Mouse (Mus musculus): ENCODE results near the gene Car14. TPM values are rescaled to one million over a fixed set of nuclear protein-coding genes. Genes with fewer than 3 reads are reported as not detected.
"Not testable (repeated sequence)": the region's sequence is repeated elsewhere in the genome, so short reads cannot be mapped to it uniquely, and the experiment has no call there.

Car14 gene
- polyA plus RNA-seq (2015; fragmentation: Nextera tagmentation; extraction: Ambion mirVana): 1.8 and 2.2 TPM in 2 replicates

DNA sequence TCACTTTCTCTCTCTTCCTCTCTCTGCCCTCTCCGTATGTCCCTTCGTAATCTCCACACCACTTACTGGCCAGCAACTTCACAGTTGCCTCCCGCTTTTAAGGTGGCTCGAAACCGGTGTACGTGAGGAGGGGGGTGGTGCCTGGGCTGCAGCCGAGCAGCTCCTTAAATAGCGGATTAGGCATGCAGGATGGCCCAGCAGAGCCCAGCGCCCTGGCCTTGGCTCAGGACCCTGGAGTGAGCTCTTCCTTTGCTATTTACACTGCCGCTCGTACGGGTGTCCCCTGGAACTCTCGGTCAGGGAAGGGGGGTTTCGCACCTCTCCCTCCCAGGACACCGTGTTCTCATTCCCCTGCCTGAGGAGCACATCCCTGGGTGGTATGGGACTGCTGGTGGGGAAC lies at the start of gene Car14:
TSS of gene Car14 (minus strand) at position 124 of the 400 bp plus-strand sequence.
- no peak for DNase-seq (ENCODE audit: low spot score)

DNA sequence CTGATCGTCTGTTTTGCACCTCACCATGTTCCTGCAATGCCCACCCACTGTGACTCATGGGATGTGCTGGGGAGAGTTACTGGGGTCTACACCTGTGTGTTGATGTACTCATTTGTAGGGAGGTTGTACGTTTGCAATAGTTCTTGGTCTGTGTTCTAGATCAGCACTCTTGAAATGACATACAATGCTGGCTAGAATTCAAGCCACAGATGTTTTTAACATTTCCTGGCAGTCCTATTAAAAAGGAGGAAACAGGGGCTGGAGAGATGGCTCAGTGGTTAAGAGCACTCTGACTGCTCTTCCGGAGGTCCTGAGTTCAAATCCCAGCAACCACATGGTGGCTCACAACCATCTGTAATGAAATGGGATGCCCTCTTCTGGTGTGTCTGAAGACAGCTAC lies 49.0 kb upstream of the Car14 start:
- no peak for DNase-seq (ENCODE audit: low spot score)

DNA sequence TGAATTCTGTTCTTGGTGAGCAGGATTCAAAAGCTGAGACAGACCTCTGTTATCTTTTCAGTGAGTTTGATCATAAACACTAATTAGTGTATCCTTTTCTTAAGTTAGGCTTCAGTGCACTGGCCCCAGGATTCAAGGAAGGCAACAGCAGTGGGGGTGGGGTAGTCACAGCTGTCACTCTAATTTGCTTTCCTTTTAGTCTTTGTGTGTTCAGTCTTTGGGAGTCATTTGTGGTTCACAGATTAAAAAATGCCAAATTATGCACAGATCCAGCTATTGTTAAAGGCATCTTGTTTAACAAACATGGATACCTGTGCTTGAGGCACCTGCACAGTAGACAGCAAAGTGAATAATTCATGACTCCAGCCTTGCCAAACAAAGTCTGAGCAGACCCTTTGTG lies 48.5 kb upstream of the Car14 start:
- no peak for DNase-seq (ENCODE audit: low spot score)

- not testable (repeated sequence) for DNase-seq (ENCODE audit: low spot score)
Observed at GRCm38 (mm10) chr3:95951566-95951965, 47.1 kb upstream of the Car14 start.

DNA sequence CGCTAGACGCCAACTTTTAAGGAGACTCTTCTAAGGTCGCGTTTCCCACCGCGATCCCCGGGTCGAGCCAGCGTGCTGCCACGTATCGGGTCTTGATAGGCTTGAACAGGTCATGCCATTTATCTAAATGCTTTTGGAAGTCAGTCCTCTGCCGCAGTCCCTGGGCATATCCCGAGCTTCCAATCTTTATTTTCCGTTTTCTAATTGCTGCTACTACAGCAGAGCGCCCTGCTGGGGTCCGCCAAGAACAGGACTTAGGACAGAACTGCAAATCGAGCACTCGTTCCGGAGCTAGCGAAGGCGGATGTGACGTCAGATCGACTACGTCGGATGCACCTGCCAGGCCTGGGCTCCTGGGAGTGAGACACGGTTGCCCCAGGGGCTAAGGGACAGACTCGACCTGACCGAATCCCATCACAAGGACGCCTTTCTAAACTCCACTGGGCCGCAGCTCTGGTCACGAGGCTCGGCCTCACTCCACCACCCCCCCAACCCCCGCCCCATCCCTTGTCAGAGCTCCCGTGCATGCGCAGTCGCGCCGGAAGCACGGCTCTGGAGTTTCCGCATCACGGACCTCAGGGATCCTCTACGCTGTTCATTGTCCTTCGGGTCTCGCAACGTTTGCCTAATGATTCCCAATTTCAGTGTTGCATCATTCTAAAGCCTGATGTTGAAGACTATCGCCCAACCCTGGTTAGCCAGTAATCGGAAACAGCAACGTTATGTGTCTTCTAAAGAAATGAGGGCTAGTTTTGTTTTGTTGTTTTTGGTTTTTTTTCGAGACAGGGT lies 46.5 kb upstream of the Car14 start:
- peak; percentile 93 for DNase-seq (ENCODE audit: low spot score)

- DNase-seq (ENCODE audit: low spot score): no peak
Observed at GRCm38 (mm10) chr3:95948325-95948724, 43.8 kb upstream of the Car14 start.

GRCm38 (mm10) chr3:95945731-95946240 lies 41.3 kb upstream of the Car14 start:
- no peak for DNase-seq (ENCODE audit: low spot score)

- no peak for DNase-seq (ENCODE audit: low spot score)
Observed at GRCm38 (mm10) chr3:95944742-95945141, 40.3 kb upstream of the Car14 start.

DNA sequence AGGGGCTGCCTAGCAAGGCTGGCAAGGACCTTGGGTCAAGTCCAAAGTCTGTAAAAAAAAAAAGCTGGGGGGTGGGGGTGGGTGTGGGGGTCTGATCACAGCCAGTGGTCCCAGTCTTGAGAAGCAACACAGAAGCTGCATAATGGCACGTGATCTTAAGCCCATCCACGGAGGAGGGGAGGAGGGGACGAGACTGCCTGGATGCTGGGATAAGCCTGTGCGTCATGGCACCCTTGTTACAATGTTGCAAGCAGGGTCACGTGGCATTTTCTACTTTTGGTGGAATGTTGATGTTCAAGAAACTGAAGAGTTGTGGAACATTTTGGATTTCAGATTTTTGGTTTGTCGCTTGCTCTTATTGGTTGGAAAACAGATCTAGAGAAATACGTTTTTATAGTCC lies 38.7 kb upstream of the Car14 start:
- DNase-seq (ENCODE audit: low spot score): no peak

DNA sequence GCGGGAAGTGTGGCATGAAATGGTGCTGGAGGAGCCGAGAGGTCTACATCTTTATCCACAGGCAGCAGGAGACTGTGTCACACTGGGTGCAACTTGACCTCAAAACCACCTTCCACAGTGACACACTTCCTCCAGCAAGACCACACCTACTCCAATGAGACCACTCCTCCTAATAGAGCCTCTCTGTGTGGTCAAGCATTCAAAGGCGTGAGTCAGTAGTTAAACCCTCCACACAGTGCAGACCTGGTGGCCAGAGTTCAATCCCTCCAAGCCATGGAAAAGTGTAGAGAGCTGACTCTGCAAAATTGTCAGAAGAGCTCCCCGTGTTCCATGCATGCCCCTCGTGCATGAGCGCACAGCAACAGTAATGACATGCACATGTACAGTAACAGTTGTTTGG lies 38.3 kb upstream of the Car14 start:
- DNase-seq (ENCODE audit: low spot score): no peak

DNA sequence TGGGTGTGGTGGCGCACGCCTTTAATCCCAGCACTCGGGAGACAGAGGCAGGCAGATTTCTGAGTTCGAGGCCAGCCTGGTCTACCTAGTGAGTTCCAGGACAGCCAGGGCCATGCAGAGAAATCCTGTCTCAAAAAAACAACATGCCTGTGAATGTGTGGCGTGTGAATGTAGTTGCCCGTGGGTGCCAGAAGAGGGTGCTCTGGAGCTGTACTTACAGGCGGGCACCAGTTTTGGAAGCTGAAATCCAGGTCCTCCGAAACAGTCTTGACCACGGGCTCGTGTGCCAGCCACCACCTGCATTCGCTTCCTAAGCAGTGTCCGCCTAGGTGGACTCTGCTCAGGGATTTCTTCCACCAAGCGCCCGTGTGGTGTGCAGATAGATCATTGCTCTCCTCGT lies 34.3 kb upstream of the Car14 start:
- peak; percentile 38 for DNase-seq (ENCODE audit: low spot score)

DNA sequence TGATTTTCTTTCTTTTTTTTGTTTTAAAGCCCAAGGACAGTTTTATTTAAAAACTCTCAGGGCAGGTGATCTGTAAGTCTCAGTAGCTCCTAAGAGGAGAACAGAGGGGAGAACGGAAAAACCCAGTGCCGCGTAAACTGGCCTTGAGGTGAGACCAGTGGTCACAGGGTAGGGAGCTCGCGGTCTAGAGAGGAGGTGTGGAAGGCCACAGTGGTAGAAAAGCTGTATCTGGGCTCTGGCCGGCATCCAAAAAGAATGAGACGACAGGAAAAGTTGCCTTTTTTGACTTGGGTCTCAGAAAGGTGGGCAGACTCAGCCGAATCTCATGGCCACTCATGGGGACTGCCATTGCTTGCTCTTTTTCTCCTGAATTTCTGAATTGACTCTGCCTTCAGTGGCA lies 33.7 kb upstream of the Car14 start:
- no peak for DNase-seq (ENCODE audit: low spot score)

DNA sequence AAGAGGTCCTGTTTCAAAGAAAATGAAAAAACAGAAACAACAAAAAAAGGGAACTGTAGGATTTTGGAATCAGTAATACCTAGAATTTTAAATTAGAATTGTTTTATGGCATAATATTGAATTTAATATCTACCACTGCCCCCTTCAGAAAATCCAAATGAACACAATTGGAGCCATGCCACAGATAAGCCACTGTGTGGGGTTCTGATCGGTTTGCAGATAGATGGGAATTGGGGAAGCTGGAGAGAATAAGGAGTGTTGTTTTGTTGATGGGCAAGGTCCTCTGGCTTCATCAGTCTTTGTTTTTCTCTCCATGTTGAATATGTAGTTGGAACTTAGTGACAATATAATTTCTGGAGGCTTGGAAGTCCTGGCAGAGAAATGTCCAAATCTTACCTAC lies 30.0 kb upstream of the Car14 start:
- no peak for DNase-seq (ENCODE audit: low spot score)

DNA sequence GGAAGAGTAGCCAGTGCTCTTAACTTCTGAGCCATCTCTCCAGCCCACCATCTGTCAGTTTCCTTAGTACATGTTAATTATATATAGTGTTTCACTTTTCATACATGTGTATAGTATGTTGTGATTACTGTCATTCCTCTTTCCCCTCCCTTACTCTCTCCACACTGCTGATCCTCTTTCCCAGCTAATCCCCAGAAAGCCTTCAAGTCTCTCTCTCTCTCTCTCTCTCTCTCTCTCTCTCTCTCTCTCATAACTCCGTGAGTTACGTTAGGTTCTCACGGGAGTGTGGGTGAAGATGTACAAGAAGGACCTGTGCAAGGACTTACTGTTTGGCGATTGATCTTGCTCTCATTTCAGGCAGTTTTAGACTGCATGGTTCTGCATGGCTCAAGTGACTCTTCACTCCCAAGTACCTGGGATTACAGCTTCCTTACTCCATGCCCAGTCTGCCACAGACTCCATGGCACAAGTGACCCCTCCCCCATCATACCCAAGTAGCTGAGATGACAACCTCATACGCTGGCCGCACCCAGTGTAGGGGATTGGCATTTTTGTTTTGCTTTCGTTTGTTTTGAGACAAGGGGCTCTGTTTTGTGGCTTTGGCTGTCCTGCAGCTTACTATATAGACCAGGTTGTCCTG lies 28.7 kb upstream of the Car14 start:
- no peak for DNase-seq (ENCODE audit: low spot score)

GRCm38 (mm10) chr3:95932566-95932965 lies 28.1 kb upstream of the Car14 start:
- DNase-seq (ENCODE audit: low spot score): no peak

DNA sequence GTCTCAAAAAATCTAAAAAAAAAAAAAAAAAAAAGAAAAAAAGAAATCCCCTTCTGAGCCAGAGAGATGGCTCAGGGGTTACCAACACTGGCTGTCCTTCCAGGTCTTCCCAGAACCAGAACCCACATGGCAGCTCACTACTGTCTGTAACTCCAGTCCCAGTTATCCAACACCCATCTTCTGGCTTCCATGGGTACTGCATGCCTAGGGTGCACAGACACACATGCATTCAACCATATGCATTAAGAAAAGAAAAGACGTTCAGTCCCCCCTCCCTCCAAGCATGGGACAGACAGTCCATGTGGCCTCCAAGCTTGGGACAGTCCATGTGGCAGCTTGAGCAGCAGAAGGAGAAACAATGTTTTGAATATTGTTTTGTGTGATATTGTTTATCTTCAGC lies 27.7 kb upstream of the Car14 start:
- DNase-seq (ENCODE audit: low spot score): no peak

GRCm38 (mm10) chr3:95931471-95931870 lies 27.0 kb upstream of the Car14 start:
- DNase-seq (ENCODE audit: low spot score): no peak

- DNase-seq (ENCODE audit: low spot score): no peak
Observed at GRCm38 (mm10) chr3:95930471-95930789, 25.9 kb upstream of the Car14 start.

DNA sequence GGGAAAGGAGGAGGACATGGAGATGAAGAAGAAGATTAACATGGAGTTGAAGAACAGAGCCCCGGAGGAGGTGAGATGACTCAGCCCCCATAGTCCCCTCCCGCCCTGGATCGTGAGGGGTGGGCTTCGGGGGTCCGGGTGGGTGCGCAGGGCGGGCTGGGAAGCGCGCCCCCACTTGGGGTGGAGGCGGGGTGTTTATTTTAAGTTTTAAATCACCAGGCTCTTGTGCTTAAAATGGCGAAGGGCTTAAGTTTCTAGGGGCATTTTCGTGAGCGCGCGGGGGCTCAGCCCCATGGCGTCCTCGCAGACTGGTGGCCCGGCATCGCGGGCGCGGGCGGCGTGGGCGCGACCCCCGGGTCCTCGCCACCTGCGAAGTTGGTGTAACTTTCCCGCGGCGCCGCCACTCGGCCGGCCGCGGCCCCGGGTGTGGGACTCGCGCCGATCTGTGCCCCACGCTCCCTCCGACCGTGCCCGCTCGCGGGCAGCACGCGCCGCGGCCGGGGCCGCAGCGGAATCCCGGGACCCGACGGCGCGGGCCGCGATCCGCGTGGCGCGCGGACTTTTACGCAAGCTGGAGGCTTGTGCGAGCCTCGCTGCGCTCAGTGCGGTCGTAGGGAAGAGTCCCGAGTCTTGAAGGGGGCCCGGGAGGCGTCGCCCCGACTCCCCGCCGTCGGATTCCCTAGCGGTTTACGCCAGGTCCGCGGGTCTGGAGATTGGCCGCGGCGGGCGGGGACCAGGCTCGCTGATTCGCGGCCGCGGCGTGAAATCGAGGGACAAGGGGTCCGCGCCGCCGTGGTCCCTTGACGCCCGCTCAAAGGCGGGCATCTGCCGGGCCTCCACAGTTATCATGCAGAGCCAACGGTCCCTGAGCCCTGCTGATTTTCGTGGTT lies 25.3 kb upstream of the Car14 start:
- DNase-seq (ENCODE audit: low spot score): peak; percentile 50

DNA sequence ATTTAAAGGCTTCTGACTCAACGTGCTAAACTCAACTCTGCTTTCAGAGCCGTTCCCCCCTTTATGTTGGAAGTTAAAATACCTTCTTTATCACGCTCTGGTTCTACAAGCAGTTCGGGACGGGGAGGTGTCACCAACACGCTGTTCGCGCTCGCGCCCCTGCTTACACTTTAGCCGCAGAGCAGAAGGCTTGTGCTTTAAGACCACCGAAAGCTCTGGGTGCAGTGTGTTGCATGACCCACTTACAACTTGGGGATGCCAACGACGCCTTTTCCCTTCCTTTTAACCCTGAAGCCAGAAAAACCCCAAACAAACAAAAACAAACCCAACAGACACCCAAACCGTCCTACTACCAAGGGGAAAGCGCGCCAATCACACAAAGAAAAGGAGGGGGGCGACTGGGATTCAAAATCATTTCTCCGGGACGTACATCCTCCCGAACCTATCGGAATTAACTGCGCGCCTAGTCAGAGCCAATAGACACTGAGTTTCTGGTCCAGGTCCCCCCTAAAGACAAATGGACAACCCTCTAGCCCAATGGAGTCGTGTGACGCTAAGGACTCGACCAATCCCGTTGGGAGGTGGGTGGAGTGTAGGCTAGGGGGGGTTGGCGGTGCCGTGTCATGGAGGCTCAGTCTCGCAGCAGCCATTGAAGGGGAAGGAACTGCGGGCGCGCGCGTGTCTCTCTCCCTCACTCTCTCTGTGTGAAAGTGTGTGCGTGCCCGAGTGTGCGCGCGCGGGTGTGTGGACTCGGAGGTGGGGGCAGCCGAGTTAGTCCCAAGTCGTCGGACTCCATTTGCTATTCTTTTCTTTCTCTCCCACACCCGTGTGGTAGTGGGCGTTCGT lies 24.4 kb upstream of the Car14 start, which contains the start of gene Anp32e:
TSS of gene Anp32e (plus strand) at position 589 of the 846 bp plus-strand sequence.
- peak; percentile 99 for DNase-seq (ENCODE audit: low spot score)

GRCm38 (mm10) chr3:95928261-95928657 lies 23.8 kb upstream of the Car14 start:
- peak; percentile 28 for DNase-seq (ENCODE audit: low spot score)
